Mouse (Mus musculus): ENCODE measurements around the gene Fam71e2.

DNA sequence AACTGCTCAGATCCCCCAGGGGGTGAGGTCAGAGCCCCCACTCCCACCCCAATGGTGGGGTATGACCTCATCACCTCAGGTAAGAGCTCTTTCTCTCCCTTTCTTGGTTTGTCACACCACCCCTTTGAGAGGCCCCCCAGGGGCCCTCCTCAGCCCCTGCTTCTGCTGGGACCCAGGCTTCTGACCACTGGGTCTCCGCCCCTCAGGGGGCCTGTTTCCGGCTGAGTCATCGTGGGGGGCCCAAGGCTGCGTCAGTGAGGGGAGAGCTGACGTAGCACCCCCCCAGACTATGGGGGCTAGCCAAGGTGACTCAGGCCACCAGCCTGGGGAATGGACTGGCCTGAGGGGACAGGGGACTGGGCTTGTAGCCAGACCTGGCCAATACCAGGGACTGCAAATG lies 8.8 kb upstream of the Fam71e2 start:
- no peak for TF ChIP-seq MAFK (IDR thresholded peaks at IDR 0.05; ENCODE audit: insufficient read depth, low read depth, low read length)
- no peak for TF ChIP-seq ZC3H11A (IDR thresholded peaks at IDR 0.05; ENCODE audit: borderline replicate concordance, low read depth, low read length)
- no peak for TF ChIP-seq ZNF384 (IDR thresholded peaks at IDR 0.05; ENCODE audit: low read depth, low read length)
- TF ChIP-seq CHD2 (IDR thresholded peaks at IDR 0.05; ENCODE audit: low read depth, low read length), result no peak

Measured in ES-E14 (cell line).